Comparison of ENCODE assay signal across 8 mouse cellular contexts in genomic region chr2:4391678-4392085, GRCm38 (mm10).
A peak's percentile ranks its signal among the peaks of the same experiment; 100 is the strongest.
DNase-seq lines count a peak whose midpoint lies in the region; ATAC-seq and TF ChIP-seq lines count a peak whose summit lies in the region.

No protein-coding gene starts in this region.

- no peak overlapping the region for H3K4me3 ChIP-seq in embryonic facial prominence, embryonic 12.5 days
- no peak overlapping the region for H3K4me3 ChIP-seq in intestine, embryonic 15.5 days (replicated peaks)
- H3K4me3 ChIP-seq in lung, embryonic 14.5 days (ENCODE audit: low read depth, low read length) = no peak overlapping the region

- H3K36me3 ChIP-seq in embryonic facial prominence, embryonic 12.5 days = no peaks in the 10 kb centered on the region
- no peaks in the 10 kb centered on the region for H3K36me3 ChIP-seq in intestine, embryonic 15.5 days
- H3K36me3 ChIP-seq in lung, embryonic 14.5 days (ENCODE audit: insufficient read depth) = no peaks in the 10 kb centered on the region

- H3K9ac ChIP-seq in embryonic facial prominence, embryonic 12.5 days = no peak overlapping the region
- no peak overlapping the region for H3K9ac ChIP-seq in intestine, embryonic 15.5 days
- H3K9ac ChIP-seq in lung, embryonic 14.5 days = no peak overlapping the region

- peaks cover 18% of the 10 kb centered on the region for H3K4me1 ChIP-seq in embryonic facial prominence, embryonic 12.5 days
- H3K4me1 ChIP-seq in intestine, embryonic 15.5 days (replicated peaks) = no peaks in the 10 kb centered on the region; the same call in none of the 2 replicates
- no peaks in the 10 kb centered on the region for H3K4me1 ChIP-seq in lung, embryonic 14.5 days (ENCODE audit: insufficient read depth)

- no peaks in the 10 kb centered on the region for H3K27me3 ChIP-seq in embryonic facial prominence, embryonic 12.5 days
- H3K27me3 ChIP-seq in intestine, embryonic 15.5 days (replicated peaks) = no peaks in the 10 kb centered on the region
- H3K27me3 ChIP-seq in lung, embryonic 14.5 days (ENCODE audit: insufficient read depth, low read length) = no peaks in the 10 kb centered on the region

- peak; percentile 44 for DNase-seq in adrenal gland, postnatal 14 days
- no peak for DNase-seq in adrenal gland, postnatal 25 days
- DNase-seq in lung, embryonic 14.5 days = peak; percentile 74
- DNase-seq in layer of hippocampus, postnatal 14 days (ENCODE audit: low spot score in 2 of 2) = no peak
- no peak for DNase-seq in embryo, embryonic 10 days (ENCODE audit: low spot score)

- 0 out of 2 replicates have a peak, but pooled peaks have one; percentile 28 for ATAC-seq in embryonic facial prominence, embryonic 12.5 days (ENCODE audit: insufficient number of reproducible peaks, insufficient read depth, low FRiP score, low TSS enrichment)
- ATAC-seq in intestine, embryonic 15.5 days = no peak
- ATAC-seq in lung, embryonic 14.5 days (ENCODE audit: insufficient read depth) = peak; percentile 55; the same call in 1 of the 2 replicates
- no peak for ATAC-seq in erythroid progenitor cell, adult 5-6 weeks (replicated peaks; ENCODE audit: low FRiP score, poor library complexity, severe bottlenecking)

- H3K9me3 ChIP-seq in embryonic facial prominence, embryonic 12.5 days = 0 out of 2 replicates have a peak, but pooled peaks cover 3% of the 10 kb centered on the region
- no peaks in the 10 kb centered on the region for H3K9me3 ChIP-seq in intestine, embryonic 15.5 days
- no peaks in the 10 kb centered on the region for H3K9me3 ChIP-seq in lung, embryonic 14.5 days (ENCODE audit: low read depth, low read length)

- 0 out of 2 replicates have a peak overlapping the region, but pooled peaks have one; percentile 23 for H3K27ac ChIP-seq in embryonic facial prominence, embryonic 12.5 days
- H3K27ac ChIP-seq in intestine, embryonic 15.5 days = 0 out of 2 replicates have a peak overlapping the region, but pooled peaks have one; percentile 11
- peak overlapping the region; percentile 26; the same call in 1 of the 2 replicates for H3K27ac ChIP-seq in lung, embryonic 14.5 days (ENCODE audit: low read depth)

- H3K4me2 ChIP-seq in embryonic facial prominence, embryonic 12.5 days (replicated peaks) = no peak overlapping the region
- peak overlapping the region; percentile 34 for H3K4me2 ChIP-seq in intestine, embryonic 15.5 days (replicated peaks)
- H3K4me2 ChIP-seq in lung, embryonic 14.5 days = peak overlapping the region; percentile 27

- WGBS in embryonic facial prominence, embryonic 12.5 days = 30% methylated on average over 7 of the region's 7 CpGs
- WGBS in intestine, embryonic 15.5 days = 32% methylated on average over 7 of the region's 7 CpGs
- 21% methylated on average over 7 of the region's 7 CpGs for whole genome bisulfite sequencing in lung, embryonic 14.5 days

- no peak for TF ChIP-seq CTCF in lung, embryonic 14.5 days (IDR thresholded peaks at IDR 0.05; ENCODE audit: low read depth)

Comparison
In these comparisons a context has a peak if more than half of its experiments do, and no peak if none do; other contexts are left out.
1. DNase-seq: peak in adrenal gland, postnatal 14 days (single experiment) and lung, embryonic 14.5 days (single experiment); none in adrenal gland, postnatal 25 days (single experiment), layer of hippocampus, postnatal 14 days (0 of 2) and embryo, embryonic 10 days (single experiment).
2. ATAC-seq: peak in embryonic facial prominence, embryonic 12.5 days (single experiment) and lung, embryonic 14.5 days (single experiment); none in intestine, embryonic 15.5 days (single experiment) and erythroid progenitor cell, adult 5-6 weeks (single experiment).
3. Peak in every context shown above with its lines, with median percentiles within 50 percentile points of each other: H3K27ac ChIP-seq.